Mouse (Mus musculus): ENCODE results near the gene 1700001C02Rik. TPM values are rescaled to one million over a fixed set of nuclear protein-coding genes. Genes with fewer than 3 reads are reported as not detected.
A peak's percentile ranks its signal among the peaks of the same experiment; 100 is the strongest.

1700001C02Rik gene
- total RNA-seq, 1 experiment from 2014 or later: not detected

GRCm38 (mm10) chr5:30484591-30484990 is 18.7 kb downstream of the 1700001C02Rik start:
- ATAC-seq (replicated peaks in 1 of 2; ENCODE audit: insufficient read depth in 1 of 2, low FRiP score in 2 of 2, low TSS enrichment in 1 of 2, low read depth in 1 of 2, poor library complexity in 2 of 2, severe bottlenecking in 2 of 2): no peak

DNA sequence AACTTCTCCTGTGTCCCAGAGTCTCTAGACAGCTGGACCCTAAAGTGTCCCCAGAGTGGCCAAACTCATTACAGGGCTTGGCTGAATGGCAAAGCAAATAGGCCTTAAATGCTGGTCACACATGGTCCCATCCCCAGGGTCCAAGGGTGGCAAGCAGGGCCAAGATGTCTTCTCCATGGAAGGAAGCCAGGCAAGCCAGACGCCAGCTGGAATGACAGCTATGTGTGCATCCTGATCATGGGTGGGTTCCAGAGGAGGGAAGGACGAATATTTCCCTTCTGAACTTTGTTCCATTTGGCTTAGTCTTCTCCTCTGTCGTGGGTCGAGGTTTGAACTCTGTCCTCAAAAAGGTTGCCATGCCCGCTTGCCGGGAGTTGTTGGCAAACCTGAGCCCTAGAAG is 19.3 kb downstream of the 1700001C02Rik start:
- ATAC-seq (replicated peaks in 1 of 2; ENCODE audit: insufficient read depth in 1 of 2, low FRiP score in 2 of 2, low TSS enrichment in 1 of 2, low read depth in 1 of 2, poor library complexity in 2 of 2, severe bottlenecking in 2 of 2): no peak

DNA sequence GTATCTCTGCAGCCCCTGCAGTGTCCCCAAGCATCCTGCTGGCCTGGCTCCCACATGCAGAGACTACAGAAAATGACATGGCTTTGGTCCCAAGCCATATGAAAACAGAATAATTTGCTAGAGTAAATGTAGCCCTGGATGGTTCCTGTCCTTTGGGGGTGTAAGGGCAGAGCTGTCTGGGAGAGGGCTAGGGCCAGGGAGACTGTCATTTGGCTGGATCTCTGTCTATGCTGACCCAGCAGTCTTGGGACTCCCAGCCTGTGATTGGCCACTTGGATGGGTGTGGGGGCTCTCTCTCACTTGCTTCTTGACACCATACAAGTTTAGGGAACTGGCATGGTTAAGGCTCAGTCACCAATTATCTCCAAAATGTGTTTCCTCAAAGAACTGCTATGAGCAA is 24.4 kb downstream of the 1700001C02Rik start:
- ATAC-seq (replicated peaks in 1 of 2; ENCODE audit: insufficient read depth in 1 of 2, low FRiP score in 2 of 2, low TSS enrichment in 1 of 2, low read depth in 1 of 2, poor library complexity in 2 of 2, severe bottlenecking in 2 of 2): no peak

GRCm38 (mm10) chr5:30490845-30491244 is 25.0 kb downstream of the 1700001C02Rik start:
- no peak for ATAC-seq (replicated peaks in 1 of 2; ENCODE audit: insufficient read depth in 1 of 2, low FRiP score in 2 of 2, low TSS enrichment in 1 of 2, low read depth in 1 of 2, poor library complexity in 2 of 2, severe bottlenecking in 2 of 2)

GRCm38 (mm10) chr5:30493723-30494122 is 27.9 kb downstream of the 1700001C02Rik start:
- ATAC-seq (replicated peaks in 1 of 2; ENCODE audit: insufficient read depth in 1 of 2, low FRiP score in 2 of 2, low TSS enrichment in 1 of 2, low read depth in 1 of 2, poor library complexity in 2 of 2, severe bottlenecking in 2 of 2): no peak

GRCm38 (mm10) chr5:30494606-30495005 is 28.8 kb downstream of the 1700001C02Rik start:
- ATAC-seq (replicated peaks in 1 of 2; ENCODE audit: insufficient read depth in 1 of 2, low FRiP score in 2 of 2, low TSS enrichment in 1 of 2, low read depth in 1 of 2, poor library complexity in 2 of 2, severe bottlenecking in 2 of 2): no peak

GRCm38 (mm10) chr5:30495288-30495687 is 29.4 kb downstream of the 1700001C02Rik start:
- no peak for ATAC-seq (replicated peaks in 1 of 2; ENCODE audit: insufficient read depth in 1 of 2, low FRiP score in 2 of 2, low TSS enrichment in 1 of 2, low read depth in 1 of 2, poor library complexity in 2 of 2, severe bottlenecking in 2 of 2)

GRCm38 (mm10) chr5:30496821-30497220 is 31.0 kb downstream of the 1700001C02Rik start:
- no peak for ATAC-seq (replicated peaks in 1 of 2; ENCODE audit: insufficient read depth in 1 of 2, low FRiP score in 2 of 2, low TSS enrichment in 1 of 2, low read depth in 1 of 2, poor library complexity in 2 of 2, severe bottlenecking in 2 of 2)

GRCm38 (mm10) chr5:30497299-30497698 is 31.5 kb downstream of the 1700001C02Rik start:
- ATAC-seq (replicated peaks in 1 of 2; ENCODE audit: insufficient read depth in 1 of 2, low FRiP score in 2 of 2, low TSS enrichment in 1 of 2, low read depth in 1 of 2, poor library complexity in 2 of 2, severe bottlenecking in 2 of 2): no peak

DNA sequence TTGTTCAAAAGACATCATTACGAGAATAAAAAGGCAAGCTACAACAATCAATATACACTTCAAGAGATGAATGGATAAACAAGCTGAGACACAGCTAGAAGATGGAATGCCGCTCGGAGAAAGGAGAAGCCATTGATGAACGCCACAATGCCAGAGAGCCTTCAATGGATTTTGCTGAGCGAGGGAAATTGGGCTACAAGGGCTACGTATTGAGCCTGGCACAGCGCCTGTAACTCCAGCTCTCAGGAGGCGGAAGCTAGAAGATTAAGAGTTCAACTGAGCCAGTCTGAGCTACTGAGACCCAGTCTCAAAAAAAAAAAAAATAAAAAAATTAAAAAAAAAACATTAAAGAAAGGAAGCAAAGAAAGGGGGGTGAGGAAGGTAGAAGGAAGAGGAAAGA is 47.3 kb downstream of the 1700001C02Rik start:
- no peak for ATAC-seq (replicated peaks in 1 of 2; ENCODE audit: insufficient read depth in 1 of 2, low FRiP score in 2 of 2, low TSS enrichment in 1 of 2, low read depth in 1 of 2, poor library complexity in 2 of 2, severe bottlenecking in 2 of 2)

DNA sequence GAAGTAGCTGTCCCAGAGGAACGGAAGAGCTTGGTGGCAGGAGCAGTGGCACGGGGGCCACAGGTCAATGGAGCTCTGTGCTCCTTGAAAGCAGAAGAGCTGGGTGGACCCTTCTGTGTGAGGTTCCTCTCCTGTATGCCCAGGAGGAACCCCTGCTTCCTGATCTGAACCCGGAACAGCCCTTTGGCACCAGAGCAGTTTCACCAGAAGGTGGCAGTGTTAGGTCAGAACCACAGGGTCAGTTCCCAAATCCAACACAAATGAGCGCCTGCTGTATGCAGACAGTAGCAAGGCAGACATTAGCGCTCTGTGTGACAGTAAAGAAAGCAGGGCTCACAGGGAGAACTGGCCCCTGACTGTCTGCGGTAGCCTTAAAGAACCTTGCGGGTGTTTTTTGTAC is 50.5 kb downstream of the 1700001C02Rik start:
- peak; percentile 79 to 91 for ATAC-seq (replicated peaks in 1 of 2; ENCODE audit: insufficient read depth in 1 of 2, low FRiP score in 2 of 2, low TSS enrichment in 1 of 2, low read depth in 1 of 2, poor library complexity in 2 of 2, severe bottlenecking in 2 of 2)

DNA sequence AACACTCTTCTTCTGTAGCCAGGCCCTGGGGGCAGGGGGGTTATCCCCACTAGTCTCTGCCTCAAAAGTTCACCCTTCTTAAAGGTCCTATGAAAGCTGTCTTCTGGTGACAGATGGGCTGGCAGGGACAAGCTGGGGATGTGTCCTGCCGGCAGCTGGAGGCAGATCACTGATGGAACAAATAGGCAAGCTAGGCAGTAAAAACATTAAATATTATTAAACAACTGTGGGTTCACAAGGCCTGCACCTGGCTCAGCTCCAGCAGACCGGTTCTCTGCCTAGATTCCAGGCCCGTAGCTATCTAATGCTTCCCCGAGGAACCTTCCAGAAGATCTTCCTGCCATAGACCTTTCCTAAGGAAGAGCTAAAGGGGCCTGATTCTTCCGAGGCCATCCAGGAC is 52.3 kb downstream of the 1700001C02Rik start:
- no peak for ATAC-seq (replicated peaks in 1 of 2; ENCODE audit: insufficient read depth in 1 of 2, low FRiP score in 2 of 2, low TSS enrichment in 1 of 2, low read depth in 1 of 2, poor library complexity in 2 of 2, severe bottlenecking in 2 of 2)

DNA sequence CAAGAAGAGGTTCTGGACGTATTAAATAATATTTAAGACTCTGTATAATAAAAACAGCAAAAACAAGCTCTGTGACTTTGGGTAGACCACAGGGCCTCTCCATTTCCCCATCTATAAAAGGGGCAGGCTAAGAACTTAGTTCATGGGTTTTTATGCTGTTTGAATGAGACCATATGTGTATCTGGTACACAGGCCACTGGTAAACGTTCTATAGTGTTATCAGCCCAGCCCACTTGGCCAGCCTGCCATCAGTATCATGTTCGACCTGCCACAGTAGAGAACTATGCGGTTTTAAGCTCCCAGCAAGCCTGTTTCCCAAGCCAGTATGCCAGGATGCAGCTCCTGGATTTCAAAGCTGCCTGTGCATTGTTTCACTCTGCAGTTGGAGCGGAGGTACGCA is 52.7 kb downstream of the 1700001C02Rik start:
- ATAC-seq (replicated peaks in 1 of 2; ENCODE audit: insufficient read depth in 1 of 2, low FRiP score in 2 of 2, low TSS enrichment in 1 of 2, low read depth in 1 of 2, poor library complexity in 2 of 2, severe bottlenecking in 2 of 2): no peak

- no peak for ATAC-seq (replicated peaks in 1 of 2; ENCODE audit: insufficient read depth in 1 of 2, low FRiP score in 2 of 2, low TSS enrichment in 1 of 2, low read depth in 1 of 2, poor library complexity in 2 of 2, severe bottlenecking in 2 of 2)
Observed at GRCm38 (mm10) chr5:30519494-30519893, 53.6 kb downstream of the 1700001C02Rik start.

- no peak for ATAC-seq (replicated peaks in 1 of 2; ENCODE audit: insufficient read depth in 1 of 2, low FRiP score in 2 of 2, low TSS enrichment in 1 of 2, low read depth in 1 of 2, poor library complexity in 2 of 2, severe bottlenecking in 2 of 2)
Observed at GRCm38 (mm10) chr5:30520214-30520732, 54.4 kb downstream of the 1700001C02Rik start.

DNA sequence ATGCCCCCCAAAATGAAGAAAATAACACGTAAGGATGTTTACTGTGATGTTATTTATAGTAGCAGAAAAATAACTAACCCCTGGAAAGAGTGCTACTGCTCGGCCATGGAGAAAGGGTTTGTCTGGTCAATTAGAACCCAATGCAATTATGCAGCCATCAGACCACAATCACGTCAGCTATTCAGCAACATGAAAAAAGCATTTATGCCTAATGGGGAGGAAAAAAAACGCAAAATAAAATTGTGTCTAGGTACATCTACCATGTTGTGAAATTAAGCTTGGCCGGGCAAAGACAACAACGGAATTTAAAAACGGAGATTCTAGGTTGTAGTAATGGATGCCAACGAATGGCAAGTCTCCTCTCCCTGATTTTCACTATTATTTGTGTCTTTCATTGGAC is 56.6 kb downstream of the 1700001C02Rik start:
- no peak for ATAC-seq (replicated peaks in 1 of 2; ENCODE audit: insufficient read depth in 1 of 2, low FRiP score in 2 of 2, low TSS enrichment in 1 of 2, low read depth in 1 of 2, poor library complexity in 2 of 2, severe bottlenecking in 2 of 2)

DNA sequence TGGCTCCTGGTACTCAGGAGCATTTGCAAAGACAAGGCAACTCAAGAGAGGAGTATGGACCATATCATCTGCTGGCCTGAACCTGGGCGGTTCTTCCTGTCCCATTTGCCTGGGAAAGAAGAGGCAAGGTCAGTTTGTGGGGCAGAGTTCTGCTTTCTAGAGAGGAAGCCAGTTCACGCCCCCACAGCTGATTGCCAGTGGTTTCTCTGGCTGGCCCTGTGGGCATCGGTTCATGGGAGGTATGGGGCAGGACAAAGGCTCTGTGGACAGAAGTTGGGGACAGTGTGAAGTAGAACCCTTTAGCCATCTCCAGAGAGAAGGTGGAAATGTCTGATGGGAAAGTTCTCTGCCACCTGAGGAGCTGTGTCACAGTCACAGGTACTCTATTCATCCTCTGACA is 57.3 kb downstream of the 1700001C02Rik start:
- ATAC-seq (replicated peaks in 1 of 2; ENCODE audit: insufficient read depth in 1 of 2, low FRiP score in 2 of 2, low TSS enrichment in 1 of 2, low read depth in 1 of 2, poor library complexity in 2 of 2, severe bottlenecking in 2 of 2): no peak

GRCm38 (mm10) chr5:30524213-30524612 is 58.4 kb downstream of the 1700001C02Rik start:
- no peak for ATAC-seq (replicated peaks in 1 of 2; ENCODE audit: insufficient read depth in 1 of 2, low FRiP score in 2 of 2, low TSS enrichment in 1 of 2, low read depth in 1 of 2, poor library complexity in 2 of 2, severe bottlenecking in 2 of 2)

DNA sequence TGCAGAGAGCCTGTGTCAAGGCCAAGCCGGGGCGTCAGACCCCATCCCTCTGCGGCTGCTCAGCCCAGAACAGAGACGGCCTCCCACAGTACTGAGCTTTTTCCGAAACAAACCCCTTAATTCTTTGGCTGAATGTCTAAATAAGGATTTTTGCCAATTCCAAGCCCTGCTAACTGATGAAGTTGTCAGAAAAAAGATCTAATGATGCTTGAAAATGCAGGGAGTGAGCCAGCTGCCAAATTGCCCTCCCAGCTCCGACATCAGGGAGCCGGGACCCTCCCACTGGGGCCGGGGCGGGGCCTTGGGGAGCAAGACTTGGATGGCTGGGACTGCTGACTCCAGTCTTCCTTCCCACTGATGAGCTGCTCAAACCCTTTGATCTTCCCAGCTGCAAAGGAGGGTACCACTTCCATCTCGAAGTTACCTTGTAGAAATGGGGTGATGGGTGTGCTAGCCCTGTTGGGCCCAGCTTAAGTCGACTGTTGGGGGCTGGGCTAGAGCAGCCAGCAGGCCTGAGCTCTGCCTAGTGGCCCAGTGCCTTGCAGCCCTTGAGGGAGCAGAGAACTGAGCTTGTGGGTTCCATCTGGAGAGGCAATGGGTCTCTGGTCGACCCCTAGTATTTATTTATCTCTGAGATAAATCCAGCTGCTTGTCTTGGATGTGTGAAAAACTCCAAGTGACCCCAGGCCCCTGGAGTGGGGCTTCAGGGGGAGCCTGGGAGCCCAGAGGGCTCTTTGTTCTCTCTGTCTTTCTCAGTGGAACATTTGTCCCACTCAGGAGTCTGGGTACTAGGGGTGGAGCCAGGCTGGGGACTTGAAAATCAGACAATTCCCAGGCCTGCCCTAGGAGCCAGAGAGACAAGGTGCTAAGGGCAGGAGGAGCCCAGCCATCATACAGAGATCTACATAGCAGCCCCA is 60.3 kb downstream of the 1700001C02Rik start:
- ATAC-seq (replicated peaks in 1 of 2; ENCODE audit: insufficient read depth in 1 of 2, low FRiP score in 2 of 2, low TSS enrichment in 1 of 2, low read depth in 1 of 2, poor library complexity in 2 of 2, severe bottlenecking in 2 of 2): no peak

Measured in hematopoietic stem cell, adult 5-6 weeks (primary cell).